Mouse (Mus musculus) B cell, adult (primary cell): ENCODE results near the gene Kndc1. TPM values are rescaled to one million over a fixed set of nuclear protein-coding genes. Genes with fewer than 3 reads are reported as not detected.

Source experiments
- total RNA-seq: library from RNA; stranded (reverse); gene quantifications from 4 replicates; pipeline ENCODE4 v1.2.4, GENCODE M21; 2023; ENCODE audit not compliant: inconsistent age

The Kndc1 gene
- not detected in 4 replicates for total RNA-seq

GRCm38 (mm10) chr7:139894655-139895557 lies at the start of gene Kndc1:
Gene Kndc1, plus strand, starts transcription at chr7:139894696.

GRCm38 (mm10) chr7:139943674-139944281 lies 49.3 kb downstream of the Kndc1 start, which contains the start of gene Utf1:
Gene Utf1, plus strand, starts transcription at chr7:139943789.

GRCm38 (mm10) chr7:139978278-139978892 lies 83.9 kb downstream of the Kndc1 start, which contains the start of gene 6430531B16Rik:
Gene 6430531B16Rik, minus strand, starts transcription at chr7:139978755.

Other genes starting within 250 kb of the Kndc1 start
- not detected in 4 replicates for gene Cfap46, start 210.9 kb upstream of the Kndc1 start, total RNA-seq
- gene Adgra1, start 60.5 kb upstream of the Kndc1 start, total RNA-seq = not detected in 4 replicates
- 0.42 TPM in 1 of 4 replicates, not detected in the others for gene Utf1, start 49.1 kb downstream of the Kndc1 start, total RNA-seq
- gene 6430531B16Rik, start 84.1 kb downstream of the Kndc1 start, total RNA-seq = 0.83 TPM in 1 of 4 replicates, not detected in the others
- gene Adam8, start 97.9 kb downstream of the Kndc1 start, total RNA-seq = 1.5 to 3.0 TPM (median 2.4 TPM) in 4 replicates
- gene Zfp511, start 141.7 kb downstream of the Kndc1 start, total RNA-seq = 37.8 to 50.2 TPM (median 42.3 TPM) in 4 replicates
- gene Tubgcp2, start 142.0 kb downstream of the Kndc1 start, total RNA-seq = 30.9 to 38.7 TPM (median 35.1 TPM) in 4 replicates
- gene Msx3, start 154.4 kb downstream of the Kndc1 start, total RNA-seq = not detected in 4 replicates
- not detected in 4 replicates for gene Caly, start 187.9 kb downstream of the Kndc1 start, total RNA-seq
- not detected in 4 replicates for gene Prap1, start 198.7 kb downstream of the Kndc1 start, total RNA-seq
- gene Fuom, start 207.7 kb downstream of the Kndc1 start, total RNA-seq = 2.2 to 3.9 TPM (median 3.2 TPM) in 4 replicates
- gene Paox, start 221.1 kb downstream of the Kndc1 start, total RNA-seq = 1.6 to 6.7 TPM (median 5.0 TPM) in 4 replicates
- gene Echs1, start 221.8 kb downstream of the Kndc1 start, total RNA-seq = 23.9 to 29.1 TPM (median 25.5 TPM) in 4 replicates
- 11.1 to 17.4 TPM (median 14.2 TPM) in 4 replicates for gene Mtg1, start 242.9 kb downstream of the Kndc1 start, total RNA-seq